Mouse (Mus musculus): ENCODE measurements around the gene Xpo5.

- no peak for TF ChIP-seq ZNF384 (IDR thresholded peaks at IDR 0.05; ENCODE audit: low read depth, low read length)
- no peak for TF ChIP-seq MAFK (IDR thresholded peaks at IDR 0.05; ENCODE audit: insufficient read depth, low read depth, low read length)
These were observed 39.6 kb upstream of the Xpo5 start for GRCm38 (mm10) chr17:46162951-46163421.

All from ES-E14 (cell line).